Mouse (Mus musculus) lung, embryonic 15.5 days (tissue): ENCODE data around the gene Defa31. TPM values are rescaled to one million over a fixed set of nuclear protein-coding genes. Genes with fewer than 3 reads are reported as not detected.
"Not testable (repeated sequence)": the region's sequence is repeated elsewhere in the genome, so short reads cannot be mapped to it uniquely, and the experiment has no call there.

ENCODE experiments used
- ATAC-seq: fragments of 200-750 bp; cut with Nextera tagmentation; 2 replicates; pipeline ENCODE4 v1.8.0; 2017; ENCODE audit warnings: moderate number of reproducible peaks, borderline replicate concordance; ENCODE audit not compliant: low FRiP score, low TSS enrichment; ENCODE audit errors: extremely low read depth
- H3K27ac ChIP-seq: fragments of 300-500 bp; sonication (generic); 2 replicates; pipeline ENCODE4 v1.5.1; 2015; ENCODE audit warnings: moderate library complexity, mild to moderate bottlenecking, inconsistent platforms
- H3K27me3 ChIP-seq: fragments of 300-500 bp; sonication (generic); 2 replicates; pipeline ENCODE4 v1.6.1; 2015; ENCODE audit warnings: inconsistent platforms
- H3K36me3 ChIP-seq: fragments of 300-500 bp; sonication (generic); 2 replicates; pipeline ENCODE4 v1.6.1; 2015; ENCODE audit warnings: inconsistent platforms
- H3K4me1 ChIP-seq: fragments of 300-500 bp; sonication (generic); 2 replicates; pipeline ENCODE4 v1.6.1; 2015; ENCODE audit warnings: inconsistent platforms
- H3K4me2 ChIP-seq: fragments of 300-500 bp; sonication (generic); 2 replicates; pipeline ENCODE4 v1.6.1; 2015; ENCODE audit warnings: inconsistent platforms, mild to moderate bottlenecking, moderate library complexity
- H3K4me3 ChIP-seq: fragments of 300-500 bp; sonication (generic); 2 replicates; pipeline ENCODE4 v1.5.1; 2015; ENCODE audit warnings: mild to moderate bottlenecking, inconsistent platforms
- H3K9ac ChIP-seq: fragments of 300-500 bp; sonication (generic); 2 replicates; pipeline ENCODE4 v1.6.1; 2015; ENCODE audit warnings: inconsistent platforms
- H3K9me3 ChIP-seq: fragments of 300-500 bp; sonication (generic); 2 replicates; pipeline ENCODE4 v1.6.1; 2016; ENCODE audit warnings: inconsistent platforms
- WGBS: fragments of 180-500 bp; shearing (Covaris S2); methylation state at CpG from one replicate; pipeline ENCODE4 v1.1.7; 2015; 5-methylcytosine and 5-hydroxymethylcytosine counted together
- polyA plus RNA-seq: library from polyadenylated mRNA; unstranded; fragments of >200 nt; fragmentation: Nextera tagmentation; extraction: Ambion mirVana; gene quantifications from 2 replicates; pipeline ENCODE4 v1.2.1, GENCODE M21; 2015

Defa31 gene
- not detected in 2 replicates for polyA plus RNA-seq

DNA sequence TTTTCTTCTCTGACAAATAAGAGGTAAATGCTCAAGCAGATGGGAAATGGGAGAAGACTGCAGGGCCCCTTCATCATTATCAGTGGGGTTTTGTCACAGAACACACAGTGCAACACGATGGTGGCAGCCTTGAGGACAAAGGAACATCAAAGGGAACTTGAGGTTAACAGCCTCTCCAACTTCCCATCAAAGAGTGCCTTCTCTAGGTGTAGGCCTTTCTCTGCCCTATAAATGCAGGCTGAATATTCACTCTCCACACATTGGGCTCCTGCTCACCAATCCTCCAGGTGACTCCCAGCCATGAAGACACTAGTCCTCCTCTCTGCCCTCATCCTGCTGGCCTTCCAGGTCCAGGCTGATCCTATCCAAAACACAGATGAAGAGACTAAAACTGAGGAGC is at the start of gene Defa31:
TSS of gene Defa31 (plus strand) at position 301 of the 400 bp plus-strand sequence.
- no CpG with 5 or more reads among the region's 1 CpGs for WGBS
- H3K4me3 ChIP-seq, H3K4me2 ChIP-seq, H3K36me3 ChIP-seq, H3K9me3 ChIP-seq, H3K4me1 ChIP-seq, H3K9ac ChIP-seq, H3K27me3 ChIP-seq, H3K27ac ChIP-seq, ATAC-seq: not testable (repeated sequence)

DNA sequence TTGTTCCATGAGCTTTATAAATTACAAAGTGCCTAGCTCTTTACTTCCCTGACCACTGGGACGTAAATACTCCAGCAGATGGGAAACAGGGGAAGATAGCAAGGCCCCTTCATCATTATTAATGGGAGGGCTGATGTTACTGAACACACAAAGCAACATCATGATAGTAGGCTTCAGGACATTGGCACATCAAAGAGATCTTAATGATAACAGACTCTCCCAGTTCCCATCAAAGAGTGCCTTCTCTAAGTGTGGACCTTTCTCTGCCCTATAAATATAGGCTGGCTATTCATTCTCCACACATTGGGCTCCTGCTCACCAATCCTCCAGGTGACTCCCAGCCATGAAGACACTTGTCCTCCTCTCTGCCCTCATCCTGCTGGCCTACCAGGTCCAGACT is 29.4 kb upstream of the Defa31 start, which contains the start of gene Defa22:
TSS of gene Defa22 (plus strand) at position 301 of the 400 bp plus-strand sequence.
- H3K27ac ChIP-seq, H3K4me3 ChIP-seq: not testable (repeated sequence)
- WGBS, result no CpG with 5 or more reads among the region's 1 CpGs

DNA sequence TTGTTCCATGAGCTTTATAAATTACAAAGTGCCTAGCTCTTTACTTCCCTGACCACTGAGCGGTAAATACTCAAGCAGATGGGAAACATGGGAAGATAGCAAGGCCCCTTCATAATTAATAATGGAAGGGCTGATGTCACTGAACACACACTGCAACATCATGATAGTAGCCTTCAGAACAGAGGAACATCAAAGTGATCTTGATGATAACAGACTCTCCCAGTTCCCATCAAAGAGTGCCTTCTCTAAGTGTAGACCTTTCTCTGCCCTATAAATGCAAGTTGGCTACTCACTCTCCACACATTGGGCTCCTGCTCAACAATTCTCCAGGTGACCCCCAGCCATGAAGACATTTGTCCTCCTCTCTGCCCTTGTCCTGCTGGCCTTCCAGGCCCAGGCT is 9.8 kb downstream of the Defa31 start, which contains the start of gene Gm15293:
TSS of gene Gm15293 (plus strand) at position 301 of the 400 bp plus-strand sequence.
- not testable (repeated sequence) for H3K27me3 ChIP-seq, H3K9ac ChIP-seq, H3K4me2 ChIP-seq, ATAC-seq, H3K36me3 ChIP-seq, H3K27ac ChIP-seq, H3K4me3 ChIP-seq, H3K9me3 ChIP-seq, H3K4me1 ChIP-seq
- no CpG with 5 or more reads among the region's 1 CpGs for WGBS

More for the DNA sequence above, 29.4 kb upstream of the Defa31 start, which contains the start of gene Defa22:
- H3K9ac ChIP-seq, H3K27me3 ChIP-seq, H3K36me3 ChIP-seq, H3K9me3 ChIP-seq, H3K4me2 ChIP-seq, H3K4me1 ChIP-seq, ATAC-seq: not testable (repeated sequence)

Other genes with a start within 250 kb of the Defa31 start
- gene AY761185, start 246.9 kb upstream of the Defa31 start, polyA plus RNA-seq, result not detected in 2 replicates
- not detected in 2 replicates for gene Defa21, start 166.1 kb upstream of the Defa31 start, polyA plus RNA-seq
- gene Defa23, start 136.6 kb upstream of the Defa31 start, polyA plus RNA-seq, result not detected in 2 replicates
- gene Defa35, start 126.6 kb upstream of the Defa31 start, polyA plus RNA-seq, result not detected in 2 replicates
- not detected in 2 replicates for gene Defa25, start 107.2 kb upstream of the Defa31 start, polyA plus RNA-seq
- gene Gm14851, start 95.6 kb upstream of the Defa31 start, polyA plus RNA-seq, result not detected in 2 replicates
- not detected in 2 replicates for gene Defa30, start 57.0 kb upstream of the Defa31 start, polyA plus RNA-seq
- gene Defa22, start 29.3 kb upstream of the Defa31 start, polyA plus RNA-seq, result not detected in 2 replicates
- gene Gm15293, start 9.9 kb downstream of the Defa31 start, polyA plus RNA-seq, result not detected in 2 replicates
- not detected in 2 replicates for gene Gm15292, start 58.1 kb downstream of the Defa31 start, polyA plus RNA-seq
- not detected in 2 replicates for gene Defa27, start 123.9 kb downstream of the Defa31 start, polyA plus RNA-seq
- gene Defa29, start 135.4 kb downstream of the Defa31 start, polyA plus RNA-seq, result not detected in 2 replicates
- gene Defa2, start 186.9 kb downstream of the Defa31 start, polyA plus RNA-seq, result not detected in 2 replicates
- not detected in 2 replicates for gene Defa33, start 200.2 kb downstream of the Defa31 start, polyA plus RNA-seq
- not detected in 2 replicates for gene Defa36, start 235.8 kb downstream of the Defa31 start, polyA plus RNA-seq